Mouse (Mus musculus): Measurements from ENCODE around the gene Gm13043. TPM values are rescaled to one million over a fixed set of nuclear protein-coding genes. Genes with fewer than 3 reads are reported as not detected.
"Not testable (repeated sequence)": the region's sequence is repeated elsewhere in the genome, so short reads cannot be mapped to it uniquely, and the experiment has no call there.

The Gm13043 gene
- polyA plus RNA-seq (2012; ENCODE audit: insufficient read depth, insufficient read length, missing spikeins) = not detected in 2 replicates

GRCm38 (mm10) chr4:143511043-143511442, at the start of gene Gm13043:
Gene Gm13043 (plus strand): TSS chr4:143511343.
- H3K27ac ChIP-seq (replicated peaks; ENCODE audit: low read depth, low read length) = no peak within 1 kb of the TSS
- H3K4me3 ChIP-seq (ENCODE audit: insufficient read depth, low read depth, low read length) = no peak within 1 kb of the TSS
- H3K4me1 ChIP-seq (ENCODE audit: control insufficient read depth, insufficient read depth, insufficient read length, low read length) = no peaks in the 10 kb centered on the region

GRCm38 (mm10) chr4:143535654-143536053, 24.5 kb downstream of the Gm13043 start, which contains the start of gene Gm13040:
Gene Gm13040 (plus strand): TSS chr4:143535954.
- H3K27ac ChIP-seq (replicated peaks; ENCODE audit: low read depth, low read length); H3K4me3 ChIP-seq (ENCODE audit: insufficient read depth, low read depth, low read length): not testable (repeated sequence)

GRCm38 (mm10) chr4:143551400-143551799, 40.3 kb downstream of the Gm13043 start, which contains the start of the genes BC080695 and Gm13057:
Gene BC080695 (plus strand): TSS chr4:143551700.
Gene Gm13057 (plus strand): TSS chr4:143551709.
- H3K4me1 ChIP-seq (ENCODE audit: control insufficient read depth, insufficient read depth, insufficient read length, low read length); H3K27ac ChIP-seq (replicated peaks; ENCODE audit: low read depth, low read length); H3K4me3 ChIP-seq (ENCODE audit: insufficient read depth, low read depth, low read length): not testable (repeated sequence)

More at GRCm38 (mm10) chr4:143535654-143536053, 24.5 kb downstream of the Gm13043 start, which contains the start of gene Gm13040:
- H3K4me1 ChIP-seq (ENCODE audit: control insufficient read depth, insufficient read depth, insufficient read length, low read length) = not testable (repeated sequence)

Other genes starting within 250 kb of the Gm13043 start
- 4.0 and 7.2 TPM in 2 replicates for gene Pdpn, start 211.8 kb upstream of the Gm13043 start, polyA plus RNA-seq (2012; ENCODE audit: insufficient read depth, insufficient read length, missing spikeins)
- 0.59 and 2.9 TPM in 2 replicates for gene Lrrc38, start 161.6 kb upstream of the Gm13043 start, polyA plus RNA-seq (2012; ENCODE audit: insufficient read depth, insufficient read length, missing spikeins)
- not detected in 2 replicates for gene Pramel1, start 116.9 kb upstream of the Gm13043 start, polyA plus RNA-seq (2012; ENCODE audit: insufficient read depth, insufficient read length, missing spikeins)
- 3.9 and 4.6 TPM in 2 replicates for gene Pramef8, start 98.9 kb upstream of the Gm13043 start, polyA plus RNA-seq (2012; ENCODE audit: insufficient read depth, insufficient read length, missing spikeins)
- gene Oog4, start 61.0 kb upstream of the Gm13043 start, polyA plus RNA-seq (2012; ENCODE audit: insufficient read depth, insufficient read length, missing spikeins) = not detected in 2 replicates
- not detected in 2 replicates for gene Gm13040, start 24.6 kb downstream of the Gm13043 start, polyA plus RNA-seq (2012; ENCODE audit: insufficient read depth, insufficient read length, missing spikeins)
- not detected in 2 replicates for gene BC080695, start 40.4 kb downstream of the Gm13043 start, polyA plus RNA-seq (2012; ENCODE audit: insufficient read depth, insufficient read length, missing spikeins)
- not detected in 2 replicates for gene Gm13057, start 40.4 kb downstream of the Gm13043 start, polyA plus RNA-seq (2012; ENCODE audit: insufficient read depth, insufficient read length, missing spikeins)
- not detected in 2 replicates for gene Gm13083, start 103.7 kb downstream of the Gm13043 start, polyA plus RNA-seq (2012; ENCODE audit: insufficient read depth, insufficient read length, missing spikeins)
- not detected in 2 replicates for gene Gm13088, start 145.9 kb downstream of the Gm13043 start, polyA plus RNA-seq (2012; ENCODE audit: insufficient read depth, insufficient read length, missing spikeins)
- gene Gm13089, start 191.4 kb downstream of the Gm13043 start, polyA plus RNA-seq (2012; ENCODE audit: insufficient read depth, insufficient read length, missing spikeins) = not detected in 2 replicates
- gene Gm13078, start 208.1 kb downstream of the Gm13043 start, polyA plus RNA-seq (2012; ENCODE audit: insufficient read depth, insufficient read length, missing spikeins) = not detected in 2 replicates

Measured in brown adipose tissue, adult 24 weeks (tissue).